Mouse (Mus musculus) intestine, embryonic 15.5 days (tissue): ENCODE data around the gene Slc25a17. TPM values are rescaled to one million over a fixed set of nuclear protein-coding genes. Genes with fewer than 3 reads are reported as not detected.

Experiments
- ATAC-seq: fragments of 200-750 bp; cut with Nextera tagmentation; 2 replicates; pipeline ENCODE4 v1.8.0; 2017; ENCODE audit warnings: moderate TSS enrichment, moderate library complexity
- H3K27ac ChIP-seq: fragments of 300-500 bp; sonication (generic); 2 replicates; pipeline ENCODE4 v1.5.1; 2015; ENCODE audit warnings: mild to moderate bottlenecking, inconsistent platforms
- H3K27me3 ChIP-seq: fragments of 300-500 bp; sonication (generic); replicated peaks from 2 replicates; pipeline ENCODE4 v1.6.1; 2015; ENCODE audit warnings: inconsistent platforms
- H3K36me3 ChIP-seq: fragments of 300-500 bp; sonication (generic); 2 replicates; pipeline ENCODE4 v1.6.1; 2015; ENCODE audit warnings: inconsistent platforms
- H3K4me1 ChIP-seq: fragments of 300-500 bp; sonication (generic); replicated peaks from 2 replicates; pipeline ENCODE4 v1.6.1; 2015; ENCODE audit warnings: inconsistent platforms
- H3K4me2 ChIP-seq: fragments of 300-500 bp; sonication (generic); replicated peaks from 2 replicates; pipeline ENCODE4 v1.6.1; 2015; ENCODE audit warnings: mild to moderate bottlenecking, inconsistent platforms
- H3K4me3 ChIP-seq: fragments of 300-500 bp; sonication (generic); replicated peaks from 2 replicates; pipeline ENCODE4 v1.5.1; 2015; ENCODE audit warnings: inconsistent platforms
- H3K9ac ChIP-seq: fragments of 300-500 bp; sonication (generic); 2 replicates; pipeline ENCODE4 v1.6.1; 2015; ENCODE audit warnings: inconsistent platforms
- H3K9me3 ChIP-seq: fragments of 300-500 bp; sonication (generic); 2 replicates; pipeline ENCODE4 v1.6.1; 2016; ENCODE audit warnings: inconsistent platforms
- WGBS: fragments of 180-500 bp; shearing (Covaris S2); methylation state at CpG from one replicate; pipeline ENCODE4 v1.1.7; 2015; 5-methylcytosine and 5-hydroxymethylcytosine counted together
- polyA plus RNA-seq: library from polyadenylated mRNA; unstranded; fragments of >200 nt; fragmentation: Nextera tagmentation; extraction: Ambion mirVana; gene quantifications from 2 replicates; pipeline ENCODE4 v1.2.1, GENCODE M21; 2015

The Slc25a17 gene
- polyA plus RNA-seq, 1 experiment from 2014 or later, result 71.8 TPM

DNA sequence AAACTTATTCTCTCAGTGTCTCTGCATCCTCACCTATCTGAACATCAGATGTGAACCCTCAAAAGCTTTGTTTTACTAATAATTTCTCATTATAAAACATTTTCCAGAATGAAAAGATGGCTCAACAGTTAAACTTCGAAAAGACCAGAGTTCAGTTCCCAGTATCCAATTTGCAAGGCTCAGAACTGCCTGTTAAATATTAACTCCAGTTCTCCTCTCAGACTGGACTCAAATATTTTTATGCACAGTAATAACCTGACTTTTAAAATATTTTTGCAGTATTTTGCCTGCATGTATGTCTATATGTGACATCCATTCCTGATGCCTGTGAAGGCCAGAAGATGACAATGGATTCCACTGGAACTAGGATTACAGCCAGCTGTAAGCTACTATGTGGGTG is 8.0 kb upstream of the Slc25a17 start:
- H3K27ac ChIP-seq, result no peak overlapping the region
- no peaks in the 10 kb centered on the region for H3K4me1 ChIP-seq
- ATAC-seq, result no peak
- H3K9ac ChIP-seq, result no peak overlapping the region
- no peak overlapping the region for H3K4me2 ChIP-seq
- no peaks in the 10 kb centered on the region for H3K9me3 ChIP-seq
- peaks cover 28% of the 10 kb centered on the region for H3K36me3 ChIP-seq
- WGBS, result 76% methylated on average over 1 of the region's 1 CpGs
- H3K4me3 ChIP-seq, result no peak overlapping the region
- no peaks in the 10 kb centered on the region for H3K27me3 ChIP-seq

DNA sequence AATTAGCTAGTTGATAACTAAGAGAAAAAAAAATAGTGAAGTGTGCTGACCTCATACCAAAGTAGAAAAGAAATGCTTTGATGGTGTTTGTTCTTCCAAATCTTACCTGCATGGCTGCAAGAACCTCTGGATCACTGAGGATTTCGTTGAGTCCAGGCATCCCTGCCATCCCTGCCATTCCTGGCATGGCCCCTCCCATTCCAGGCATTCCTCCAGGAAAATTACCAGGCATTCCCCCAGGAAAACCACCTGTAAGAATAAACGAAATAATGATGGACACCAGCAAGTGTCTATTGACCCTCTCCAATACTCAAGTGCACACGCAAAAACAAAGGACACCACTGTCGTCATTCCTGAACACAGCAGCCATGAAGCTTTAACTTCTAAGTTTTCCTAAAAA is 5.6 kb upstream of the Slc25a17 start:
- Histone ChIP-seq H3K27ac (no peak overlapping the region), H3K9me3 (no peaks in the 10 kb centered on the region), H3K4me1 (0 out of 2 replicates have a peak, but pooled peaks cover 3% of the 10 kb centered on the region), H3K4me3 (no peak overlapping the region), H3K9ac (no peak overlapping the region), H3K27me3 (no peaks in the 10 kb centered on the region), H3K4me2 (no peak overlapping the region), H3K36me3 (peaks cover 20% of the 10 kb centered on the region)
- no peak for ATAC-seq
- 77% methylated on average over 4 of the region's 4 CpGs for WGBS

DNA sequence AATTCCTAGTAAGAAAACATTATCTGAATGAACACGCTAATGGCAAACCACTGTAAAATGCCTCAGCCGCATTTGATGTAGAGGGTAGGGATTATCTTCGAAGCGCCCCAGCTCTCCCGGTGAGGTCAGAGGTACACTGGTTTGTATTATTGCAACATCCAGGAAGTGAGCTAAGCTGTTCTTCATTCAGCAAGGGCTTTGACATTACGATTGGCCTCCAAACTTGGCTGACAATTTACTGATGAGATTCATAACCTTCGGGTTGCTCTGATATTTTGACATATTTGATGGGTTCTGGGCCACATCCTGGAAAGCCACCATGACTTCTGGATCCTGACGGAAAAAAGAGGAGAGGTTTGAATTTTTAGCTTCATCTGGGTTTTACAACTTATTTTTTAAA is 4.6 kb upstream of the Slc25a17 start:
- H3K27ac ChIP-seq, result no peak overlapping the region
- no peaks in the 10 kb centered on the region for H3K9me3 ChIP-seq
- H3K27me3 ChIP-seq, result no peaks in the 10 kb centered on the region
- no peak overlapping the region for H3K4me3 ChIP-seq
- H3K4me1 ChIP-seq, result 0 out of 2 replicates have a peak, but pooled peaks cover 5% of the 10 kb centered on the region
- ATAC-seq, result no peak
- no peak overlapping the region for H3K4me2 ChIP-seq
- no peak overlapping the region for H3K9ac ChIP-seq
- peaks cover 13% of the 10 kb centered on the region for H3K36me3 ChIP-seq
- 70% methylated on average over 8 of the region's 8 CpGs for WGBS

GRCm38 (mm10) chr15:81364271-81364670 is 3.7 kb upstream of the Slc25a17 start:
- Histone ChIP-seq H3K4me3 (no peak overlapping the region), H3K27ac (no peak overlapping the region), H3K4me2 (no peak overlapping the region), H3K9me3 (no peaks in the 10 kb centered on the region), H3K9ac (no peak overlapping the region), H3K4me1 (0 out of 2 replicates have a peak, but pooled peaks cover 10% of the 10 kb centered on the region), H3K36me3 (peaks cover 12% of the 10 kb centered on the region), H3K27me3 (no peaks in the 10 kb centered on the region)
- WGBS, result 85% methylated on average over 1 of the region's 1 CpGs
- ATAC-seq, result no peak

GRCm38 (mm10) chr15:81362501-81362900 is 1.9 kb upstream of the Slc25a17 start:
- no peaks in the 10 kb centered on the region for H3K9me3 ChIP-seq
- WGBS, result 89% methylated on average over 1 of the region's 1 CpGs
- H3K27ac ChIP-seq, result no peak overlapping the region
- H3K27me3 ChIP-seq, result no peaks in the 10 kb centered on the region
- no peak for ATAC-seq
- H3K4me1 ChIP-seq, result 0 out of 2 replicates have a peak, but pooled peaks cover 13% of the 10 kb centered on the region
- H3K4me2 ChIP-seq, result no peak overlapping the region
- H3K4me3 ChIP-seq, result no peak overlapping the region
- H3K36me3 ChIP-seq, result peaks cover 6% of the 10 kb centered on the region
- no peak overlapping the region for H3K9ac ChIP-seq

- peaks cover 17% of the 10 kb centered on the region; the same call in 1 of the 2 replicates for H3K4me1 ChIP-seq
- peak overlapping the region; percentile 73 for H3K4me2 ChIP-seq
- 0 out of 2 replicates have a peak overlapping the region, but pooled peaks have one; percentile 59 for H3K4me3 ChIP-seq
- 0 out of 2 replicates have a peak overlapping the region, but pooled peaks have one; percentile 61 for H3K27ac ChIP-seq
- H3K9ac ChIP-seq, result no peak overlapping the region
- H3K9me3 ChIP-seq, result no peaks in the 10 kb centered on the region
- H3K27me3 ChIP-seq, result no peaks in the 10 kb centered on the region
- H3K36me3 ChIP-seq, result peaks cover 2% of the 10 kb centered on the region; the same call in 1 of the 2 replicates
- 29% methylated on average over 10 of the region's 10 CpGs for WGBS
- no peak for ATAC-seq
Observed at GRCm38 (mm10) chr15:81361417-81362015, 904 bp upstream of the Slc25a17 start.

DNA sequence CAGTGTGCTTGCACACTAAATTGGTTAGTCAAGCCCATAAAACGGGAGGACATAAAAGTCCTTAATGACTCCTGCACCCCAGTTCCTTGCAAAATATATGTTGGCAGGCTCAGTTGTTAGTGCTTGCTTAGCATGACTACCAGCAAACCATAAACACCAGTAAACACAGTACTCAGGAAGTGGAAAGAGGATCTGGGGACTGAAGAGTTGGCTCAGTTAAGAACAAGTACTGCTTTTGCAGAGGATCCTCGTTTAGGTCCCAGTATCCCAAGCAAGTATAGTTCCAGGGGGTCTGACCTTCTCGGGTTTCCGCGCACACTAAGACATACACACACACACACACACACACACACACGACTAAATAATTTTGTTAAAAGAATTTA is 401 bp upstream of the Slc25a17 start:
- Histone ChIP-seq H3K4me1 (peaks cover 17% of the 10 kb centered on the region; the same call in 1 of the 2 replicates), H3K27me3 (no peaks in the 10 kb centered on the region), H3K36me3 (peaks cover 2% of the 10 kb centered on the region; the same call in 1 of the 2 replicates), H3K27ac (peak overlapping the region; percentile 61; the same call in 1 of the 2 replicates), H3K9ac (no peak overlapping the region), H3K4me3 (peak overlapping the region; percentile 59), H3K4me2 (peak overlapping the region; percentile 73), H3K9me3 (no peaks in the 10 kb centered on the region)
- 31% methylated on average over 6 of the region's 6 CpGs for WGBS
- ATAC-seq, result peak; percentile 60

- ATAC-seq, result no peak
- H3K27ac ChIP-seq, result no peak overlapping the region
- peaks cover 17% of the 10 kb centered on the region; the same call in 1 of the 2 replicates for H3K4me1 ChIP-seq
- H3K9ac ChIP-seq, result no peak overlapping the region
- no peaks in the 10 kb centered on the region for H3K36me3 ChIP-seq
- H3K4me3 ChIP-seq, result no peak overlapping the region
- no peaks in the 10 kb centered on the region for H3K27me3 ChIP-seq
- no peaks in the 10 kb centered on the region for H3K9me3 ChIP-seq
- peak overlapping the region; percentile 73; the same call in 1 of the 2 replicates for H3K4me2 ChIP-seq
- WGBS, result 88% methylated on average over 5 of the region's 5 CpGs
Observed at GRCm38 (mm10) chr15:81359421-81359820, 1.2 kb downstream of the Slc25a17 start.

DNA sequence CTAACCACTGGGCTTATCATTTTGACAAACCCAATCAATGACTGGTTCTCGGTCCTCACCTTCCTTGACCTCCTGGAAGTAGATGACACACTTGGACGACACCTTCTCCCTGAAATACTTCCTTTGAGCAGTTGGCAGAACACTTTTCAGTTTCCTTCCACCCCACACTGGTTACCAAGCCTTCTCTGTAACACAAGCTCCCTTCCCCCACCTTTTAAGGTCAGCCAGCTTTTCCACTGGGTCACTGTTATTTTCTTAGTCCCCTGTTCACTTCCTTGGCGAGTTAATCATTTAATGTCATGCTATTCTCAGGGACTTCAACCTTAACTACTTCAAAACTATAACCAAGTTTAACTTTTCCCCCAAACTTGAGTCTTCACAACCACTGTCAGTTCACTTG is 1.7 kb downstream of the Slc25a17 start:
- 78% methylated on average over 3 of the region's 3 CpGs for WGBS
- Histone ChIP-seq H3K4me2 (0 out of 2 replicates have a peak overlapping the region, but pooled peaks have one; percentile 73), H3K36me3 (no peaks in the 10 kb centered on the region), H3K27ac (no peak overlapping the region), H3K9me3 (no peaks in the 10 kb centered on the region), H3K4me3 (no peak overlapping the region), H3K9ac (no peak overlapping the region), H3K4me1 (peaks cover 17% of the 10 kb centered on the region; the same call in 1 of the 2 replicates), H3K27me3 (no peaks in the 10 kb centered on the region)
- no peak for ATAC-seq

GRCm38 (mm10) chr15:81356946-81357345 is 3.7 kb downstream of the Slc25a17 start:
- 30% methylated on average over 5 of the region's 5 CpGs for WGBS
- no peak overlapping the region for H3K4me3 ChIP-seq
- H3K36me3 ChIP-seq, result no peaks in the 10 kb centered on the region
- no peaks in the 10 kb centered on the region for H3K27me3 ChIP-seq
- H3K9ac ChIP-seq, result no peak overlapping the region
- peaks cover 17% of the 10 kb centered on the region; the same call in 1 of the 2 replicates for H3K4me1 ChIP-seq
- no peak overlapping the region for H3K27ac ChIP-seq
- H3K9me3 ChIP-seq, result no peaks in the 10 kb centered on the region
- no peak for ATAC-seq
- H3K4me2 ChIP-seq, result no peak overlapping the region

DNA sequence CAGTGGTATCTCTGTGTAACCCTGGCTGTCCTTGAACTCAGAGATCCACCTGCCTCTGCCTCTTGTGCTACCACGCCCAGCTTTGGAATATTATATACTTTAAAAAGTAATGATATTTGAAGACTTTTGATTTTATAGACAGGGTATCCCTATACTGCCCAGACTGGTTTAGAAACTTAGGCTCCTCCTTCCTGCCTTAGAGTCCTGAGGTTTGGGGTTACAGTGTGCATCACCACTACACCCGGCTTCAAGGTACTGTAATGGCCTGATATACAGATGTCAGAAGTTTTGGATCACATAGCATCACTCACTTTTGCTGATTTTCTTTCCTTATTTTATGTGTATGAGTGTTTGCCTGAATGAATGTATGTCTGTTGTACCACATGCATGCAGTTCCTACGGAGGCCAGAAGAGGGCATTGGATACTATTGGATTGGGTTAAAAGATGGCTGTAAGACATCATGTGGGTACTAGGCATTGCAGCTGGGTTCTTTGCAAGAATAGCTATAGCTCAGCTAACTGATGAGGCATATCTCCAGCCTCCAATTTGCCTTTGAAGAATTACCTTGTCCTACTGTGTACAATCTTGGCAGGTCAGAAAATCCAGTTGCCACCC is 5.4 kb downstream of the Slc25a17 start:
- no peak overlapping the region for H3K4me2 ChIP-seq
- 0 out of 2 replicates have a peak, but pooled peaks have one; percentile 36 for ATAC-seq
- 66% methylated on average over 3 of the region's 3 CpGs for WGBS
- H3K4me3 ChIP-seq, result no peak overlapping the region
- H3K27ac ChIP-seq, result no peak overlapping the region
- peaks cover 15% of the 10 kb centered on the region for H3K4me1 ChIP-seq
- H3K9me3 ChIP-seq, result no peaks in the 10 kb centered on the region
- no peaks in the 10 kb centered on the region for H3K27me3 ChIP-seq
- no peaks in the 10 kb centered on the region for H3K36me3 ChIP-seq
- H3K9ac ChIP-seq, result no peak overlapping the region

DNA sequence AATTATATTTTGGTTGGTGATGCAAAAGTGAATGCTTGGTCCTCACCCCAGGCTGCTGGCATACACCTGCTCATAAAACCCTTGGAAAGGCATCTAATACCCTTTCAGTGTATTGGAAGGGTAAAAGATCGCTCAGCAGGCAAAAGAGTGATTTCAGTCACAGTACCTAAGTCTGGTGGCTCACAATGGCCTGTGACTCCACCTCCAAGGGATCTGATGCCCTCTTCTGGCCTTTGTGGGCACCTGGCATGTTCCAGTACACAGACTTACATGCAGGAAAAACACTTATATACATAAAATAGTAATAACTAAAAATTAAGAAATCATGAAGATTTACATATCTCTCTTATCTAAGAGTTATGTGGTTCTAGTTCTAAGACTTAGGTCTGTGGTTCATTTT is 8.0 kb downstream of the Slc25a17 start:
- H3K27ac ChIP-seq, result no peak overlapping the region
- H3K36me3 ChIP-seq, result no peaks in the 10 kb centered on the region
- H3K9ac ChIP-seq, result no peak overlapping the region
- H3K27me3 ChIP-seq, result no peaks in the 10 kb centered on the region
- WGBS, result 67% methylated on average over 1 of the region's 1 CpGs
- no peaks in the 10 kb centered on the region for H3K9me3 ChIP-seq
- no peak overlapping the region for H3K4me3 ChIP-seq
- H3K4me2 ChIP-seq, result no peak overlapping the region
- H3K4me1 ChIP-seq, result peaks cover 7% of the 10 kb centered on the region
- ATAC-seq, result no peak
